Mouse (Mus musculus): ENCODE results near the gene Anxa6.
A peak's percentile ranks its signal among the peaks of the same experiment; 100 is the strongest.
"Not testable (repeated sequence)": the region's sequence is repeated elsewhere in the genome, so short reads cannot be mapped to it uniquely, and the experiment has no call there.

The Anxa6 gene

GRCm38 (mm10) chr11:54961164-54961850 is 71.9 kb downstream of the Anxa6 start:
- DNase-seq (ENCODE audit: low read depth, low spot score) = no peak

GRCm38 (mm10) chr11:54960251-54960650 is 73.0 kb downstream of the Anxa6 start:
- DNase-seq (ENCODE audit: low read depth, low spot score) = no peak

DNA sequence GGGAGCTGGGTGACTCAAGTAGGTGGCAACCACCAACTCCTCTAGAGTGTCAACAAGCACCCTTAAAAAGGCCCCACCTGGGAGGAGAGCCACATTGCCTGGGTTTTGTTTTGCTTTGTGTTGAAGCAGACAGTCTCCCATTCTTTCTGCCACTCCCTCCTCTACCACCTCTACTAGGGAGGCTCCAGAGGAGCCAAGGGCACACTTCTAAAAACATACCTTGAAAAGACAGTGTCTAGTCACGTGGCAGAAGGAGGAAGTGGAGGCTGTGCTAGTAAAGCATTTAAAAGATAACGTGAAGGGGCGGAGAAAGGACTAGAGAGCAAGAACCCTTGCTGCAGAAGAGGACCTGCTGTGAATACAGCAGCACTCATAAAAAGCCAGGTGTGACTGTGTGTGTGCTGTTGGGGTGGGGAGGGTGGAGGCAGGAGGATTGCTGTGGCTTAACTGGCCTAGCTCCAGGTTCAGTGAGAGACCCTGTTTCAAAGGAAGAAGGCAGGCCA is 74.6 kb downstream of the Anxa6 start:
- DNase-seq (ENCODE audit: low read depth, low spot score) = no peak

DNA sequence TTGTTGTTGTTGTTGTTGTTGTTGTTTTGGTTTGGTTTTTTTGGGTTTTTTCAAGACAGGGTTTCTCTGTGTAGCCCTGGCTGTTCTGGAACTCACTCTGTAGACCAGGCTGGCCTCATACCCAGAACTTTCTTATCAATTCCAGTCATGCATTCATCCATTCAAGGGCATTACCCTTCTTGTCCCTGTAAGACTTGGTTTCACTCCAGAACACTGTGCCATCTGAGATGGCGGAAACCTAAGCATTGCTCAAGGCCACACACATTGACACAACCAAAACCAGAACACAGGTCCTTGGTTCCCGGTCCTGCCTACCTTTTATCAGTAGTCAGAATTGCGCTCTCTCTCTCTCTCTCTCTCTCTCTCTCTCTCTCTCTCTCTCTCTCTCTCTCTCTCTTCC is 75.5 kb downstream of the Anxa6 start:
- not testable (repeated sequence) for DNase-seq (ENCODE audit: low read depth, low spot score)

DNA sequence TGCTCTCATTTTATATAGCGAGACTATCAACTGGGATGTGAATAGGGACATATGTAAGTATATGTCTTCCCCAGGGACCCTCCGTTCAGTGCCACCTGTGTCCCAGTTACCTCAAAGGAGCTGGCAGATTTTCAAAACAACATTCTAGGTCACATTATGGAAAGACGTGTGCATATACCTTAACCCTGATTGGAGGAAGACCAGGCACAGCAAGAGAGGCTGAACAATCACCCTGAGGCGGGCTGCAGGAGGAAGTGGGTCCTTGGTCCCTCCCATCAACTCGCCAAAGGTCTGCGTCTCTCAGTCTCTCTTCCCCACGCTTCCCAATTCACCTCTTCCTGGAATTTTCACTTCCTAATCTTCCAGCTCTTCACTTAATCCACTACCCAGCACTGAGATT is 76.3 kb downstream of the Anxa6 start:
- no peak for DNase-seq (ENCODE audit: low read depth, low spot score)

DNA sequence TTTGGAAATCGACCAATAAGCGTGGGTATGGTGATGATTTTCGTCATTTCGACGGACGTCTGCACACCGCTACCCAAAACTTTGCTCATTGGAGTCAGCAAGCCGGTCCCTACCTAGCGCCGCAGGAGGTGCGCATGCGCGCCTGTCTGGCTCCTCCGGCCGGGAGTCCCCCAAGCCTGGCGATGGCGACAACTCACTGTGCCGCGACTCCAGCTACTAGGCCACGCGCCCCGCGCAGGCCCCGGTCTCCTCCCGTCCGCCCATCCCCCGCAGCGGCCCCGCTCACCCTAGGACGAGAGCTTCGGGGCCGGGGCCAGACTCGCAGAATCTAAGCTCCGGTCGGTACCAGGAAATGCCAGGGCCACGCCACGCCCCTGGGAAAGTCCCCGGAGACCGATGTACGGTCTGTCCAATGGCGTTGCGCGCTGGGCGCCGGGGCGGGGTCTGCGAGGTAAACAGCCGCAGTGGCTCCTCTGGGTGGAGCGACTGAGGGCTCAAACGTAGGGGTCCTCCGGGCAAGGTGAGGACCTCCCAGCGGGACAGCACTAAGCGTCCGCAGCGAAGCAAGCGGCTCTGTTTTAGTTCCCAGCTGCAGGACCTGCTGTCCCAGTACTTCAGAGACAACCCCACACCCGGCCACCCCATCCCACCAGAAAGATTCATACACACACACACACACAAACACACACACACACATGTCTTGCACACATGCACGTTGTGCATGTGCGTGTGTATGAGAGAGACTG is 77.3 kb downstream of the Anxa6 start:
- DNase-seq (ENCODE audit: low read depth, low spot score) = peak; percentile 93

DNA sequence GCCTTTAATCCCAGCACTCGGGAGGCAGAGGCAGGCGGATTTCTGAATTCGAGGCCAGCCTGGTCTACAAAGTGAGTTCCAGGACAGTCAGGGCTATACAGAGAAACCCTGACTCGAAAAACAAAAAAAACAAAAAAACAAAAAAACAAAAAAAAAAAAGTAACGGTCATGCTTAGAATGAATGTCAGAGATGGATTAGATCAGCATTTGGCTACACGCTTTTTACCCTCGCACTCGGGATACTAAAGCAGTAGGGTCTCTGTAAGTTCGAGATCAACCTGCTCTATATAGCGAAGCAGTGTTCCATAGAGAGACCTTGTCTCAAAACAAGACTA is 77.9 kb downstream of the Anxa6 start:
- DNase-seq (ENCODE audit: low read depth, low spot score) = not testable (repeated sequence)

DNA sequence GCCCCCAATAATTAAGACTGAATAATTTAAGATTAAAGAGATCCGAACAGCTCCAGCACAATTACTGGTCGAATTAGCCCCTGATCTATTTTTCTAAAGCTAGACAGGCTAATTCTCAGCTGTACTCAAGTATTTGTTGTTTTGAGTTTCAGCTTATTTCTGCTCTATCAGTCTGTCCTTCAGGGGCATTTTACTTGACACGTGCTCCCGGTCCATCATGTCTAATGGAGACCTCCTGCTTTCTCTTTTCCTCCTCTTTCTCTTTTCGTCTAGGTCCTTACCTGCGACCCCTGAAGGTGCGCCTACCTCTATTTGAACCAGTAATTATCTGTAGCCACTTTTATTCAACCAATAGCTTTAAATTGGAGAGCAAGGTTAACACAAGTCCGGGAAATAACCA is 78.5 kb downstream of the Anxa6 start:
- DNase-seq (ENCODE audit: low read depth, low spot score) = no peak

- no peak for DNase-seq (ENCODE audit: low read depth, low spot score)
Observed at GRCm38 (mm10) chr11:54953993-54954446, 79.2 kb downstream of the Anxa6 start.

- no peak for DNase-seq (ENCODE audit: low read depth, low spot score)
Observed at GRCm38 (mm10) chr11:54952651-54953050, 80.6 kb downstream of the Anxa6 start.

DNA sequence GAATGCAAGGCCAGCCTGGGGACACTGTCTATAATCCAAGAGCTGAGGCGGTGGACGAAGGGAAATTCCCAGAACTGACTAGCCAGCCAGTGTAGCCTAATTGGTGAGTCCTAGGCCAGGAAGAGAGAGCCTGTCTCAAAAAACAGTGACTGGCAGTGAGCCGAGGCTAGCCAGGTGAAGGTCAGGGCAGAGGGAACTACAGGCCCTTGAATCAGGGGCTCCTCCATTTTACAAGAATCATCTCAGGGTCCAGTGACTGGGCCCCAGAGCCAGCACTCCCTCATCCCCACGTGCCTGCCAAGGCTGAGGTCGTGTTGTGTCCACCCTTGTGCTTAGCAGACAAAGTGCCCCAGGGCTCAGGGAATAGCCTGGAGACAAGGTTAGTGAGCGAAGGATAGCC is 82.6 kb downstream of the Anxa6 start:
- no peak for DNase-seq (ENCODE audit: low read depth, low spot score)

- DNase-seq (ENCODE audit: low read depth, low spot score) = no peak
Observed at GRCm38 (mm10) chr11:54949717-54950116, 83.5 kb downstream of the Anxa6 start.

DNA sequence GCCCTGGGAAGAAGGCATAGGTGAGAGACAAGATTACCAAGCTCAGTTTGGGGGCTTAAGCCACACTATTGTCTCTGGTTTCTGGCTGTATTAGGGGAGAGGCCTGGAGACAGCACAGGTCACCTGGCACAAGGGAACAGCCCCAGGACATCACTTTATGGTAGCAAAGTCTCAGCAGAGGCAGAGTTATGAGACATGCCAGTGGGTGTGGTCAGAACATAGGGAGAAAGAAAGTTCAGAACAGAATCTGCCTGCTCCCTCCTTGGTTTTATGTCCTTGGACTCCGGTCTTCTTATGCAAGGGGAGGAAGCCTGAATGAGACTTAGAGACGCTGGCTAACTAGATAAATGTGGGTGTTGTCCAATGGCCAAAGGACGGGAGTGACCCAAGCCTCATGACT is 88.5 kb downstream of the Anxa6 start:
- no peak for DNase-seq (ENCODE audit: low read depth, low spot score)

- DNase-seq (ENCODE audit: low read depth, low spot score) = no peak
Observed at GRCm38 (mm10) chr11:54940056-54940455, 93.2 kb downstream of the Anxa6 start.

DNA sequence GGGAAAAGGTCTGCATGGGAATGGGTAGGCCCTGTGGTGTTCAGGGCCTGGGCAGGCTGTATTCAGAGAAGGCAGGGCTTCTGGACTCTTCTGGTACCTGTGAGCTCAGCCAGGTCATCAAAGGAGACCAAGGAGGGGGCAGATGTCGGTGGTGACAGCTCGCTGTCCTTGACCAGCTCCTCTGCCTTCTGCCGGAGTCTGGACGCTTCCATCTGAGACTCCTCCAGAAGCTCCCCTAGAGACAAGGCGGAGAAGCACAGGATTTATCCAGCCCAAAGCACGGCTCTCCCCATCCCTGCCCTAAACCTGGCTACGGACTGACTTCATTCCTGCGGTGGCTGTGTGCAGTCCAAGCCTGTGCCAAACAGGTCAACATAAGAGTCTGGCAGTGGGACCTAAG is 93.7 kb downstream of the Anxa6 start:
- DNase-seq (ENCODE audit: low read depth, low spot score) = no peak

DNA sequence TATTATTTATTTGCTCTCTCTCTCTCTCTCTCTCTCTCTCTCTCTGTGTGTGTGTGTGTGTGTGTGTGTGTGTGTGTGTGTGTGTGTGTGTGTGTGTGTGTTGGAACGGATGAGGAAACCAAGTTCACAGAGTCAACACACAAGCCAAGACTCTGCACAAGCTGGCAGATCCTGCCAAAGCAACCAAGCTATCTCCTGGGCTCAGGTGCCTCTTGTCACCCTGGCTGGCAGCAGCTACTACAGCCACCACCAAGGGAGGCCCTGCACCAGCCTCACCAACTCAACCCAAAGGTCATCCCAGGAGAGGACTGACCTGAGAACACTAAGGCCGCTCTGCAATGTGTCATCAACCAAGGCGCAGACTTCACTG is 96.5 kb downstream of the Anxa6 start:
- no peak for DNase-seq (ENCODE audit: low read depth, low spot score)

GRCm38 (mm10) chr11:54936035-54936770 is 97.0 kb downstream of the Anxa6 start:
- DNase-seq (ENCODE audit: low read depth, low spot score) = no peak

- no peak for DNase-seq (ENCODE audit: low read depth, low spot score)
Observed at GRCm38 (mm10) chr11:54934198-54934597, 99.0 kb downstream of the Anxa6 start.

- DNase-seq (ENCODE audit: low read depth, low spot score) = no peak
Observed at GRCm38 (mm10) chr11:54932540-54932939, 100.7 kb downstream of the Anxa6 start.

- no peak for DNase-seq (ENCODE audit: low read depth, low spot score)
Observed at GRCm38 (mm10) chr11:54931405-54932093, 101.7 kb downstream of the Anxa6 start.

GRCm38 (mm10) chr11:54930318-54930979 is 102.8 kb downstream of the Anxa6 start:
- peak; percentile 35 for DNase-seq (ENCODE audit: low read depth, low spot score)

Measured in embryo, embryonic 11.5 days (tissue).